Mouse (Mus musculus) cerebellum, postnatal 4 days (tissue): ENCODE results near the gene Clcn3.

Experiments used
- DNase-seq, 2 experiments: peaks; one replicate each; pipeline ENCODE4 v3.0.0; 2022; ENCODE audit warnings: low spot score in 2 of 2, mixed read lengths in 1 of 2

Gene Clcn3

DNA sequence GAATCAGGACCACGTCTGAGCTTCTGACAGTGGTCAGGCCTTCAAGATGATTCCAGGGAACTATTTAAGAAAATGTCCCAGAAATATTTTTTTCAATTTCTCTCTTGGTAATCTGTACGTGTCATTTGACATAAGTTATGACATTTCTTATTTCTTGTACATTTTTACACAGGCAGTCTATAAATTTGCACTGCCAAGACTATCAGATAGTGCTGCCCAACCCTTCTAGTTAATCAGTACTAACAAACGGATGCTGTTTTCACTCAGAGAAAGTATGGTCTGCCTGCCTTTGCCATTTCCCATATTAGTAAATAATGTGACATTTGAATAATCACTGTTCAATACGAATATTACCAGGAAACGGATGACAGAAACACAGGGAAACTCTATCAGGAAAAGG lies 30.3 kb downstream of the Clcn3 start:
- no peak for DNase-seq

DNA sequence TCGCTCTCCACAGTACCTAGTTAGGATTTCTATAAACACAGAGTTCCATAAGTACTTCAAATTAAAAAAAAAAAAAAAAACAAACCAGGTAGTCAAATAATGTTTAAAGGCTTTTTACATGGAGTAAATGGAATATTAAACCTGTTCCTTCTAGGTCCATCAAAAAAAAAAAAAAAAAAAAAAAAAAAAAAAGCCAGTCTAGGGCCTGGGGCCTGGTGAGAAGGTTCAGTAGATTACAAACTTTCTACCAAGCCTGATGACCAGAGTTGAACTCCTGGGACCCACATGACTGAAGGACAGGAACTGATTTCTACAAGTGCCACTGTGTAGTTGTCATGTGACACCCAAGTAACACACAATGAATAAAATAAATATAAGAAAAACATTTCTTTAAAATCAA lies 31.3 kb downstream of the Clcn3 start:
- no peak for DNase-seq

DNA sequence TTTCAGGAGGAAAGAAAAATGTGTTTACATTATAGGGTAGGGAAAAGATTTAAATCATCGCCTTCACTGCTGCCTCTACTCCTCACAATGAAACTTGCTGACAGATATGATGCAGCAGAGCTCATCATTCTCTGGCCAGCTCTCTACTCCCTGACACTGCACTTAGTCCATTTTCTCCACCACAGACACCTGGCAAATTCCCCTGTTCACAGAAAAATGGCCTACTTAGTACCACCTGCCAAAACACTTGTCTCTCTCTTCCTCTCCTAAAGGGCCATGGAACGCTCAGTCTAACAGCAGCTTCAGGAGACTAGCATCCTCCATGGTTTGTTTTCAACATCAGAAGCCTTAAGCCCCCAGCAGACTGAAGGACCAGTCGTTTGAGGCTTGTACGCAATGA lies 31.8 kb downstream of the Clcn3 start:
- no peak for DNase-seq

DNA sequence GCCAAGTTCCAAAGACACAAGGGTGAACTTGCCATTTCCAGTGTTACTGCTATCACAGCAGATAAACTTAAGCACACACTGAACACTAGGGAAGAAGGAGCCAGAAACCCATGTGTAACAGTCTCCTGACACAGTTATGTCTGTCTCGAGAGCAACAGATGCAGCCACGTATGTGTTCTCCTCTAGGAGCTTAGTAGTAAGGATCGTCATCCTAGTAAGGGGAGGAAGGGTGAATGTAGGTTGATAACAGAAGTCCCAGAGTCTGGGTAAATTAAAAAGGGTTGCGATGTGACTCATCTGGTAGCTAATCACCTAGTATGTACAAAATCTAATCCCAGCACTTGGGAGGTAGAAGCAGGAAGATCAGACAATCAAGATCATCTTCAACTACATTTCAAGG lies 33.2 kb downstream of the Clcn3 start:
- DNase-seq: no peak

DNA sequence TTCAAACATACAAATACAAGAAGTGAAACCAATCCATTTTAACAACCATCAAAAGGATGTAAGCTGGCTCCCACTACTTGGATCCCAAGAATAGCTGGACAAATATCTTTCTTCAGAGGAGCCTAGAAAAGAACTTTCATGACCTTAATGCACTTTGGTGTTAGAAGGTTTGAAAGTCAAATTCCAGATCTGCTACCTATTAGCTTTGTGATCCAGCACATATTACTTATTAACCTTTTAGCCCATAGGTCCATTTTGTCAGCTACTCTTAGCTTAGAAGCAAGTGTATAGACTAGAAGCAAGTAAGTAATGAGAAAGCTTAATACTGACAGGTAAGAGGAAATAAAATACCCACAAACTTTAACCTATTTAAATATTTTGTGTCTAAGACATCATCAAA lies 35.6 kb downstream of the Clcn3 start:
- DNase-seq: no peak

DNA sequence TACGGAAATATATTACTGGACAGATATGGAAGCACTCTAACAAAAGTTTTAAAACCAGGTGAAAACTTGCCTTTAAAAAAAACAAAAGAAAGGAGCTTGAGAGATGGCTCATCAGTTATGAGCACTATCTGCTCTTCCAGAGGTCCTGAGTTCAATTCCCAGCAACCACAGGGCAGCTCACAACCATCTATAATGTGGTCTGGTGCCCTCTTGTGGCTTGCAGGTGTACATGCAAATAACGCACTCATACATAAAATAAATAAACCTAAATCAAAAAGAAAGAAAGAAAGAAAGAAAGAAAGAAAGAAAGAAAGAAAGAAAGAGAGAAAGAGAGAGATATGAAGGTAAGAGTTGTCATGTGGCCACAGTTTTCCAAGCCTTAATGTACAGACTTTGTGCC lies 40.2 kb downstream of the Clcn3 start:
- DNase-seq: no peak

DNA sequence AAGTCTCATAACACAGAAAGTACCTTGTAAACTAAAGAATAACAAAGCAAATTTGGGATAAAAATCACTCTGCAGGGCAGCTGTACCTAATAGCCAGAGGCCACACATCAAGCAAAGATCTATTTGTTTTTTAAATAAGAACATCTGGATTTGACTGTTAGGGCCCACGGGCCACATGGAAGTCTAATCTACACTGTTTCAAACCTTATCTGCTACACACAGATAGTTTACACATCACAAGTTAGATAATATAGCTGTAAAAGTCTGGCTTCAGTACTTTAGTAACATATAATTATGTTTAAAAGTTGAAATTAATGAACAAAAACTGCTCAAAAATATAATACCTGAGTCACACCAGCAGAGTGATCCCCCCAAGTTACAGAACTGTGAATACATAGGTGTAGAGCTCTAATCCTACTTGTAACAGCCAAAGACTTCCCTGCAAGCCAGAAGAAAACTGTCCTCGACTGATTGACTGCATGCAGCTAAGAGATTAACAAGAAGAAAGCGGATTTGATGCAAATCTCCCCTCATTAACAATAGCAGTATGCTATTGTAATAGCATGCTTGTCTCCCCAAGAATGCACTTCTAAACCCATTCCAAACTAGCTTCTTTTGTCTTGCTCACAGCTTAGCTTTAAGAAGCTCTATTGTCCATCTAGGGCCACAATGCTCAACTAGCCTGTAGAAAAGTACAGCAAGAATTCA lies 44.2 kb downstream of the Clcn3 start:
- DNase-seq: no peak

DNA sequence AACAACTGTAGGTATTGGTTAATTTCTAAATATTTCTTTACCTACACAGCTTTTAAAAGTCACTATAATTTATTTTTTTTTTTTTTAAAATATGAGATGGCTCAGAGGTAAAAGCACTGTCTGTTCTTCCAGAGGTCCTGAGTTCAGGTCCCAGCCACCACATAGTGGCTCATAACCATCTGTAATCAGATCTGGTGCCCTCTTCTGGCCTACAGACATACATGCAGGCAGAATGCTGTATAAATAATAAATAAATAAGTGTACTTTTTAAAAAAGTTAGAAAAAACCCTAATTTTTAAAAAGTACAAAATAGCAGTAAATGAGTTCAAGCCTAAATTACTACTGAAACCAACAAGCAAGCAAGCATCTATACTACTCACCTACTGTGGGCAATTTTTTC lies 49.5 kb downstream of the Clcn3 start:
- no peak for DNase-seq

DNA sequence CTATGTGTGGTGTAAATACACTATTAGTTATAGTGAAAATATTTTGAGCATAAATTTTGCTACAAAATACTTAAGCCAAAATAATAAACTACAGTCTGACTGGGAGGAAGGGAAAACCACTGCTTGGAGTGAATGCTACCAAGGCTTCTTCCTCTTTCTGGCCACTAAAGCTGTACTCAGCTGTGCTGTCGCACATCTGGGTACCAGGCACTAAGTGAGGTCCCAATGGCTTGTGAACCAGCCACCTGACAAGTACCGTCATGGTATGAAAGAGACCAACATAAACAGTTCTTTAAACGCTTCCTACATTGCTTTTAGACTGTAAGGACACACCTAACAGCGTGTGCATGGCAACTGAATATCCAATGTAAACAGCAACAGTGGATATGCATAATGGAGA lies 62.9 kb downstream of the Clcn3 start:
- DNase-seq: no peak

DNA sequence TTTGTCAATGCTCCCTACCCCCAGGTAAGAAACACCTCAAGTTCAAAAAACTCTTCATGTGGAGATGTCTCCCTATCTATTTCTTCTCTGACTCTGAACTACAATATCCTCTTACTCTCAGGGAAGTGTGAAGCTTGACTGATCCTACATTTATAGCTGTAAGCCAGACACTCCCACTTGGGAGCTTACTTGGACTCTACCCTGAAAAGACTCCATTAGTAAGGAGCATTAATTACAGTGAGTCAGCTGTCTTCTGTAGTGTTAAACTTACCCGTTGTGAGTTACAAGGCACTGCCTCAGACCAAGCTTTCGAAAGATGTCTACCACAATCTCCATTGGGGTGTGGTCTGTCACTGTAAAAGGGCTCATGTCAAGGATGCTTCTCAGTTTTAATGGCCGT lies 64.0 kb downstream of the Clcn3 start:
- no peak for DNase-seq

DNA sequence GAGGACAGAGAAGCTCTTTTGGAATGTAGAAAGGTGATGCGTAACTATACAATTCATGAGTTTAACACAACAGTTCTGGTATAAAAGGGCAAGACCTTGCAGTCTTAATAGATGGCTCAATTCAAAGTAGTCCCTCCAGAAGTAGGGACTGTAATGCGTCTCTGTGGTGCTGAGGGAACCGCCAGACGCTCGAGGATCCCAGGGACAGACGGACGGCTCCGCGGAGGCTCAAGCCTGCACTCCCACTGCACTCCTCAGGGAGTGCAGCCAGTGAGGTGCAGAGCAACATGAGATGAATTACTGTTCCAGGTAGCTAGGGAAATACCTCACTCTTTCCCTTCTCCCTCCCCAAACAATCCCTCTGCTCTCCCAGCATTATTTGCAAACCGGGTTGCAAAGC lies 70.5 kb downstream of the Clcn3 start:
- no peak for DNase-seq

DNA sequence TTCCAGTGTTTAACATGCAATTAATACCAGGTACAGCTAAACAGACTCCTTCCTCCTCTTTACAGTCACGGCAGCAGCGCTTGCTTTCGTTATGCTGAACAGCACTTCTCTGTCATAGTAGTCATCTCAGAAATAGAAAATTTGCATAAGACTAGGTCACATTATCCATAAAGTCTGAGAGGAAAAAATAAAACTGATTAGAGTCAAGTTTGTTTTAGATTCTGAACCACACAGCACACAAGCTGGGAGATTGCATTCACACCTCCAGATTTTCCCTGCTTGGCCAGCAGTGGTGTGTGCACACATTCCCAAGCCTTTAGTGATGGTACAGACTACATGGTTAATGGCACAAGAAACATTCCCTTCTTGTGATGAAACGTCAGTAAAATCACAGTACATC lies 71.0 kb downstream of the Clcn3 start:
- DNase-seq: no peak

DNA sequence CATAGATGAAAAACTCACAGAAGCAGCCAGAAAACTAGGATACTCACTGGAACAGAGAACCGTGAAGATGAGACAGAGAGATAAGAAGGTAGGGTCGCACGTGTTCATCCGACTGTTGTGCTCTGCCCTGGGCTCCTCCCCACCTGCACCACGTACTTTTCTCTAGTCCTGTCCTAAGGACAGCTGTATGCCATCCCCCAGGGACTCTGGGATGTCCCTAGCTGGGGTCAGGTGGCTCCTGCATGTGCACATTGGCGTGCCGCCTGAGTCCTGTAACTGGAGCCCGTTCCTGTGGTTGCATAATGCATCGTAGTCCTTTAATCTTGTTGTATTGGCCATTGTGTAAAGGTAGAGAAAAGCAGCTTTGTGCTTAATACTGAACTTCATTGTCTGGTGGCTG lies 83.0 kb downstream of the Clcn3 start:
- no peak for DNase-seq

DNA sequence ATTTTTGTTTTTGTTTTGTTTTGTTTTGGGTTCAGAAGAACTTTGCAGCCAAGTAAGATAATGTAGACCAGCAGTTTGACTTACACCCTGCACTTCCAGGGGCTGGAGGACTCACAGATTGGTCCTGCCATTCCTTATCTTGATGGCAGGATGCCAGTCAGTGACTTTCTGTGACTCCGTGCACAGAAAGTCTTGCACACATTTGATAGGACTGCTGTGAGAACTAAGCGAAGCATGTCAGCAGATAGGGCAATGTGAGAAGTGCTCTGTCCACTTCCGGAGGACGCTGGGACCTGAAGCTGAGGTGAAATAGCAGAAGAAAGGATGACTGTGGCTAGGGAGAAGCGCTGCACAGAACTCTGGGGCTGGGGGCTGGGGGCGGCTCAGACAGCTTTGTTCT lies 87.2 kb downstream of the Clcn3 start:
- DNase-seq: no peak

DNA sequence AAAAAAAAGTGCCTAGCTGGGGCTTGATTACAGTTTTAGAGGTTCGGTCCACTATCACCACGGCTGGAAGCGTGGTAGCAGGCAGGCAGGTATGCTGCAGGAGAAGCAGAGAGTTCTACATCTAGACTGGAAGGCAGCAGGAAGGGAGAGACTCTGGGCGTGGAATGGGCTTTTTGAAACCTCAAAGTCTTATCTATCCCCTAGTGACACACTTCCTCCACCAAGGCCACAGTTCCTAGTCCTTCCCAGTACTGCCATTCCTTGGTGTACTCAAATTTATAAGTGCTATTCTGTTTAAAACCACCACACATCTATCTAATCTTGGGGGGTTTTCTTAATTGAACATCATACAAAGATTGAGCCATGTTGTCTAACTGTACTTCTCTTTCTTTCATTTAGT lies 91.3 kb downstream of the Clcn3 start:
- no peak for DNase-seq

DNA sequence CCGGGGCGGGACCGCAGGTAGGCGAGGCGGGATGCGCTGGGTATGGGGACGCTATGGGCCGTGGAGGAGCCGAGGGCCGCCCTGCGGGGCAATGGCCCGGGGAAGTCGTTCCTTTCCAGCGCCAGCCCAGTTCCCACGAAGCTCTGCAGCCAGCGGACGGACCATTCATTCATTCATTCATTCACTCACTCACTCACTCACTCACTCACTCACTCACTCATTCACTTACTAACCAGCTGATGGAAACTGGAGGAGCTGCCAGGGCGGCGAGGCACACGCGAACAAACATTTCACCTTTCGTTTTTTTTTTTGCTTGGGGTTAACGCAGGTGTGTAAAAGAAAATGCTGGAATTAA lies 92.6 kb downstream of the Clcn3 start:
- no peak for DNase-seq

DNA sequence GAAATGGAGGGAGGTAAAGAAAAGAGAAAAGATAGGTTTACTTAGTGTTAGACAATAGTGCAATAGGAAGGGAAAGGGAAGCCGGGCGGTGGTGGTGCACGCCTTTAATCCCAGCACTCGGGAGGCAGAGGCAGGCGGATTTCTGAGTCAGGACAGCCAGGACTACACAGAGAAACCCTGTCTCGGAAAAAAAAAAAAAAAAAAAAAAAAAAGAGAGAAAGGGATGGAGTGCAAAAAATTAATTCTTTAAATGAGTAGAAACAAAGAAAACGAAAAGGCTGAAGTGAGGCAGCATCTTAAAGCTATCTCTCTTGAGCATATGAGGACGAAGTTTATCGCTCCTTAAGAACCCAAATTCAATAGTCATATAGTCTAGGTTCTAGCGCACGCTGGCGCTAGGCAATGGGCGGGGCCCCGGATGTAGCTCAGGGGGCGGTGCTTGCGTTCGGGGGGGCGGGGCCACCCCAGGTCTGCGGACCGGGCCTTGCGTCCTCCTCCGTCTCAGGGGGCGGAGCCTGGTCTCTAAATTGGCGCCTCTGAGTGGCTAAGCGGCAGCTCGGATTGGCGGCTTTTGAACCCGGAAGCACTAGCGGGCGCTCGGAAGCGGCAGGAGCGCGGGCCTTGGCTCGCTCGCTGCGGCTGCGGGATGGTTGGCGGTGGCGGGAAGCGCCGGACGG lies 93.1 kb downstream of the Clcn3 start, which contains the start of gene Hpf1:
Hpf1 (plus strand) TSS at position 576 of the 677 bp plus-strand sequence.
- peak; percentile 82 to 92 for DNase-seq

DNA sequence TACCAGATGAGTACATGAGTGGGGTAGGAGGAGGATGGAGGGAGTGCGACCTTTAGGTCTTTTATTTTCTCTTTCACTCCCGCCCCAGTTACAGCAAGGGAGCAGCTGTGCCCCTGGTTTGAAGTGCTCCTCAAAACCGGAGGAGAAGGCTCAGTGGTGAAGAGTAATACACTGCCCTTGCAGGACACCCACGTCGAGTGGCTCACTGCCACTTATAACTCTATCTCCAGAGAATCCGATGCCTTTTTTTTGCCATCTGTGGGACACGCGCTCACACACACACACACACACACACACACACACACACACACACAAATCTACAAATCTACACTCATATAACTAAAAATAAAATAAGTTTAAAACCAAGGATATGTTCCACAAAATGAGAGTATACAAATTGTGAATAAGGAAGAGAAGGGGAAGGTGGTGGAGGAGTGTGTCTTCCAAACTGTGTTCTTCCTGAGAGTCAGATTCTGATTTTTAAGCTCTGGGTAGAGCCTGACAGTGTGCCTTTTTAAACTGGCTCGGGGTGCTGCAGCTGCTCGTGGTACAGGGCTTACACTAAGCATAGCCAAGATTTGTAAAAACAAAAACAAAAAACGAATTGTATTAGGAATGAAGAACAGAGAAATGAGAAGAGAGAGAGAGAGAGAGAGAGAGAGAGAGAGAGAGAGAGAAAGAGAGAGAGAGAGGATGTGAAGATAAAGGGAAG lies 93.8 kb downstream of the Clcn3 start:
- no peak for DNase-seq

DNA sequence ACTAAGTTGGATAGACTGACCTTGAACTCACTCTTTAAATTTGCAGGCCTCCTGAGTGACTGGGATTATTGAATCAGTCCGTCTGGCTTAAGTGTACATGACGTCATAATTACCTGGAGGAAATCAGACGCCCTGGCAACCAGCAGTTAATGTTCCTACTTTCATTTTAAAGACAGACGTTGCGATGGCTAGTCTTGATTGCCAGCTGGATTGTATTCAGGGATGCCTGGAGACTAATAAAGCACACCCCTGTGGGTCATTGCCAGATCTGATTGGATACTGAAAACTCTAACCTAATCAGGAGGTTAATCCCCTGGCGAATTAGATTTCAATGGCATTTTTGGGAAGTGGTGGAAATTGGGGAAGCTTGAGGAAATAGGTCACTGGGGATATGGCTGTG lies 96.4 kb downstream of the Clcn3 start:
- DNase-seq: no peak

DNA sequence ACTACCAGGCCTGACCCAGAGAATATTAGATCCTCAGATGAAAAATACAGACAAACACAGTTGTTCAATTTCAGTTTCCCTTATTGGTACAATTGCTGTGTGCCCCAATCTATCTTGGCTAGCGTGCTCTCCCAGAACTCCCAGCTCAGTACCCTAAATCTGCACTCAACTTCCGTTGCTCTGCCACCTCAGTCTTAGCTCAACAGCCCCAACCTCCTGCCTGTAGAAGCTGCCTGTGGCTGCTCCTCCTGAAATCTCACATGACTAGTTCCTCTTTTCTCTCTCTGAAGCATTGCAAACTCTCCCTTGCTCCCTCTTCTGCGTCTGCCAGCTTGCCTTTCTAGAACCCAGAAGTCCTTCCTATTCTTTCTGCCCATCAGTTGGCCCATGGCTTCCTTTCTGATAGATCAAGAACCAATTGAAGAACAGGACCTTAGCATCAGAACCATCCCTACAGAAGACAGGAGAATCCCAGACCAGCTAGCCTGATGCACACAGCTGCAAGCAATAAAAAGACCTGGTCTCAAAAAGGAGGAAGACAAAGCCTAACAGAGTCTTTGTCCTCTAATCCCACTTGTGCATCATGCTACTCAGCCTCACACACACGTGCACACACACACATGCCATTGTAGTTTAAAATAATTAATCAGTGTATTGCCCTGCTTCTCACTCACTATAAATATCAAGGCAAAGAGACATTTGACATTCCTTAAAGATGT lies 99.5 kb downstream of the Clcn3 start:
- no peak for DNase-seq

DNA sequence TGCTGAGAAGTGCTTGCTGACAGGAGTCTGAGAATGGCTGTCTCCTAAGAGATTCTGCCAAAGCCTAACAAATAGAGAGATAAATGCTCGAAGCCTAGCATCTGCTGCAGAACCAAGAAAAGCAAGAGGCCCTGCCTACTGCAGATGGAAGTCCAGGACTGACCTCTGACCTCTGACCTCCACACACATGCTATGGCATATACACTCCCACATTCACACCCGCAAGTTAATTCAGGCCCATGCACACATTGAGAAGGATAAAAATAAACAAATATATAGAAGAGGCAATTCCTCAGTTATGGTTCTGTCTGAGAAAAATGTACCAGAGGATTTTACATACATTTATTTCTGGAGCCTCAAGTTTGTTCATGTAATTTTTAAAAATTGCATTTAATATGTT lies 104.5 kb downstream of the Clcn3 start:
- DNase-seq: no peak
